In genomic region chr16:16826223-16826622, GRCm38 (mm10) we compare ENCODE assay signal across 46 mouse cellular contexts. TPM values are rescaled to one million over a fixed set of nuclear protein-coding genes. Genes with fewer than 3 reads are reported as not detected.
"Had no signal": no experiment of that assay in that cellular context is flagged by ENCODE, and none has a peak within 500 bp of the region (broad histone marks: within the 10 kb centered on the region; RNA-seq: fewer than 3 reads in every experiment).

No protein-coding gene starts in this region.

- H3K36me3 ChIP-seq: heart, embryonic 12.5 days; heart, embryonic 13.5 days; heart, embryonic 15.5 days; hindbrain, embryonic 10.5 days; hindbrain, embryonic 12.5 days; hindbrain, embryonic 13.5 days; intestine, embryonic 15.5 days; kidney, embryonic 15.5 days had no signal

- H3K9ac ChIP-seq: heart, embryonic 12.5 days; heart, embryonic 13.5 days; heart, embryonic 15.5 days; hindbrain, embryonic 12.5 days; hindbrain, embryonic 13.5 days; hindbrain, embryonic 14.5 days; hindbrain, embryonic 15.5 days; intestine, embryonic 15.5 days; kidney, embryonic 15.5 days had no signal

- DNase-seq: heart, postnatal 10 days; heart, postnatal 14 days; heart, postnatal 36 days; heart, postnatal 4 days; kidney, adult 18-20 months; kidney, adult 8-10 months; kidney, postnatal 10 days; kidney, postnatal 14 days; kidney, postnatal 25 days; kidney, postnatal 4 days; layer of hippocampus, adult 9-11 months; layer of hippocampus, postnatal 36 days had no signal

- H3K9me3 ChIP-seq: heart, embryonic 12.5 days; heart, embryonic 13.5 days; heart, embryonic 15.5 days; hindbrain, embryonic 10.5 days; hindbrain, embryonic 12.5 days; hindbrain, embryonic 13.5 days; hindbrain, embryonic 15.5 days; intestine, embryonic 15.5 days; kidney, embryonic 15.5 days had no signal

- H3K4me3 ChIP-seq: heart, embryonic 12.5 days; heart, embryonic 13.5 days; heart, embryonic 15.5 days; hindbrain, embryonic 10.5 days; hindbrain, embryonic 12.5 days; hindbrain, embryonic 13.5 days; hindbrain, embryonic 15.5 days; intestine, embryonic 15.5 days; kidney, embryonic 15.5 days; layer of hippocampus, adult 2 months; left cerebral cortex, adult 2 months had no signal

- ATAC-seq: hindbrain, embryonic 16.5 days; hindbrain, postnatal 0 days; inflammation-experienced regulatory T-cells, adult 6 months; intestine, embryonic 15.5 days; intestine, embryonic 16.5 days; intestine, postnatal 0 days had no signal

- H3K27ac ChIP-seq: heart, embryonic 13.5 days; heart, embryonic 15.5 days; hindbrain, embryonic 10.5 days; hindbrain, embryonic 12.5 days; hindbrain, embryonic 13.5 days; hindbrain, embryonic 14.5 days; hindbrain, embryonic 15.5 days; hindbrain, postnatal 0 days; intestine, embryonic 15.5 days; kidney, embryonic 15.5 days; kidney, postnatal 0 days; layer of hippocampus, adult 2 months; left cerebral cortex, adult 2 months had no signal

- H3K27me3 ChIP-seq: heart, embryonic 12.5 days; heart, embryonic 13.5 days; heart, embryonic 15.5 days; hindbrain, embryonic 12.5 days; hindbrain, embryonic 13.5 days; hindbrain, embryonic 15.5 days; intestine, embryonic 15.5 days; kidney, embryonic 15.5 days had no signal

- H3K4me1 ChIP-seq: heart, embryonic 12.5 days; hindbrain, embryonic 15.5 days; intestine, embryonic 15.5 days had no signal

RNA-seq across cellular contexts. Expression of gene Spag6l, which starts 3.0 kb away (rescaled TPM):
- total RNA-seq: heart, postnatal 10 days; heart, postnatal 25 days had no signal
- polyA plus RNA-seq: inflammation-experienced regulatory T-cells, adult 6 months; large intestine, adult 2 months had no signal

RNA-seq across cellular contexts. Expression of gene Igll1, which starts 37.6 kb away (rescaled TPM):
- total RNA-seq: heart, postnatal 10 days; heart, postnatal 14 days; heart, postnatal 25 days; heart, postnatal 36 days; heart, postnatal 4 days; hematopoietic stem cell, adult 5-6 weeks; hindbrain, postnatal 0 days; layer of hippocampus, adult 18-20 months; layer of hippocampus, adult 2 months; layer of hippocampus, adult 8-10 months; layer of hippocampus, postnatal 10 days; layer of hippocampus, postnatal 14 days; layer of hippocampus, postnatal 25 days; layer of hippocampus, postnatal 36 days; left cerebral cortex, adult 18-20 months; left cerebral cortex, adult 2 months; left cerebral cortex, adult 8-10 months had no signal
- polyA plus RNA-seq: heart, embryonic 12.5 days; heart, embryonic 13.5 days; heart, embryonic 14.5 days; heart, embryonic 15.5 days; heart, embryonic 16.5 days; heart, postnatal 0 days; hindbrain, embryonic 11.5 days; hindbrain, embryonic 12.5 days; hindbrain, embryonic 14.5 days; hindbrain, embryonic 15.5 days; hindbrain, embryonic 16.5 days; hindbrain, postnatal 0 days; inflammation-experienced regulatory T-cells, adult 6 months; intestine, embryonic 14.5 days; intestine, postnatal 0 days; kidney, embryonic 14.5 days; large intestine, adult 2 months had no signal

RNA-seq across cellular contexts. Expression of gene Vpreb1, which starts 44.4 kb away (rescaled TPM):
- total RNA-seq: heart, postnatal 36 days; heart, postnatal 4 days; hindbrain, postnatal 0 days; layer of hippocampus, adult 18-20 months; left cerebral cortex, adult 18-20 months; left cerebral cortex, adult 8-10 months had no signal
